Mouse (Mus musculus) cerebellum, adult 18-20 months (tissue): ENCODE data around the gene Papolb.

ENCODE experiments used
- DNase-seq, 2 experiments: peaks; one replicate each; pipeline ENCODE4 v3.0.0; 2021

Papolb gene

GRCm38 (mm10) chr5:142518973-142519372 lies 10.9 kb downstream of the Papolb start:
- DNase-seq = no peak

DNA sequence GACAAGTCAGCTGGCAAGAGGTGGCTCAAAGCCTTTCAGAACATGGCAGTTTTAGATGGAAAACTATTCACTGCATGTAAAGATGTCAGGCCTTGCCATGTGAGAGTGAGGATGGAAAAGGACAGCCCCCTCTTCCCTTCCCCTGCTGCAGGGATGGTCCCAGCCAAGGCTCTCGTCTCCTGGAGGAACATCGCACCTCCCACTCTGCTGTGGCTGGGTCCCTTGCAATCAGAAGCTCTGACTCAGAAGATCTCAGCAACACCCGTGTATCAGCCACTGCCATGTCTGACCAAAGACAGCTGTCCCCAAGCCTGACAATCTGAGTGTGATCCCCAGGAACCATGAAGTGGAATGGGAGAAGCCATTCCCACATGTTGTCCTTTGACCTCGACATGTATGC lies 17.8 kb downstream of the Papolb start:
- no peak for DNase-seq

DNA sequence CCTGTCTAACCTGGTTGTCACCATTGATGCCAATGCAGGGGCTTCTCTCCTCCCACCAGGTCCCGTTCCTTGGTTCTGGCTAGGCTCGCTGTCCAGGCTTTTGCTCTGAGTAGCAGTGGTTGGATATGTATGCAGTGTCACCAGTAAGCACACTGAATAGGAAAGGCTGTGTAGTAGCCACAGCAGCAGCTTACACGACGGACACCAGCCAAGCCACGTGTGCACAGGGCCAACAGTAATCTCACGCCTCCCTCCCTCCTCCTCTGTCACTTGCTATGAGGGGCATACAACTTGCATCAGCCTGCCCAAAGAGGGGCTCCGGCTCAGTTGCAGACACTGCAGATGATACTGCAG lies 19.8 kb downstream of the Papolb start:
- DNase-seq = no peak

DNA sequence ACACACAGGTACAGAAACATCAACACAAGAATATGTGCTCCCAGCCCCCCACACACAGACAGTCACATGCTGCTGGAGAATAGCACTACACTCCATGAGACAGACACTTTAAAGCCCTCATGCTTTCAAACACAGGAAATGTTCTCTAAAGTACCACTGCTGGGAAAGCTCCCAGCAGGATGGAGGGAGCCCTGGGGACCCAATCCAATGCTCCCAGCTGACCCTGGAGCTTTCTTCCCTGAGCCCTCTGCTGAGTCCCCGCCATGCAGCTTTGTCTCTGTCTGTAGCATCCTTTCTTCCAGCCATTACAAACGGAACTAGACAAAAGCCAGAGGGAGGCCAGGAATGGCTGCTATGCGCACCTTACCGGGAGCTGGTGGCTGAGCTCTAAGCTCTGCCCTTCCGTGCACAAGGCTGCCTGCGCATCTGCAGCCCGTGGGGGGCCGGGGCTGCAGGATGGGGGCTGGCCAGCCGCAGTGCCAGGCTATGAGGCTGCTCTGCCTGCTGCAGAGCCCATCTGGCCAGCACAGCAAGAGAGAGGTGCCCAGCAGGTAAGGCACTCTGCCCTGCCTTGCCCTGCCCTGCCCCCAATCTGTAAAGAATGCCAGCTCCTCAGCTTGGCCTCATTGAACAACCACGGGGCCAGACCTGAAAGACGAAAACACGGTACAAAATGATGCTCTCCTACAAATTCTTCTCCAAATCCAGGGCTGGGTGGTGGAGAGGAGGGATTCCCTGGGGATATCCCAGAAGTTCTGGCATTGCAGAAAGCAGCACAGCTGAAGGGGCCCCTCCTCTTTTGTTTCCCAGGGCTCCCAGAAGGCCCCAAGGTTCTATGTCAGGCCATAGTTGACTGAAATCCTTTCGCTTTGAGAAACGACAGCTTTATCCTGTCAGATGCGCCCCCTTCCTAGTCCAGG lies 20.5 kb downstream of the Papolb start:
- DNase-seq = peak; percentile 83 to 84

GRCm38 (mm10) chr5:142505695-142506423 lies 24.0 kb downstream of the Papolb start:
- DNase-seq = no peak

GRCm38 (mm10) chr5:142504175-142504574 lies 25.7 kb downstream of the Papolb start:
- no peak for DNase-seq

DNA sequence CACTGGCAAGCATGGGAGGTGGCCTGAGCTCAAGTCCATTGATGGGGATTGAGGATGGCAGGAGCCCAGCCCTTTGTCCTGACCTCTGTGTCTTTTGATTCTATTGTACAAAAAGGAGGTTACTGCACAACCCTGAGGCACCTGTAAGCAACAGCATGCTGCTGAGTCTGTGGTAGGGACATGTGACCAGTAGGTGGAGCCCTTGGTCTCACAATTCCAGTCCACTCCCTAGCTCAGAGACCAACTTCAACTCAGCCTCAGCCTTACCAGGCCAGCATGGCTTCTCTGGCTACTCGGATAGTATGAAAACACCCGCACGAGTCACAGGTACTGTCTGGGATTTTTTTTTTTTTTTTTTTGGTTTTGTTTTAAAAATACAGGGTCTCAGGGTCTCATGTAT lies 27.5 kb downstream of the Papolb start:
- DNase-seq = peak; percentile 90 to 91

DNA sequence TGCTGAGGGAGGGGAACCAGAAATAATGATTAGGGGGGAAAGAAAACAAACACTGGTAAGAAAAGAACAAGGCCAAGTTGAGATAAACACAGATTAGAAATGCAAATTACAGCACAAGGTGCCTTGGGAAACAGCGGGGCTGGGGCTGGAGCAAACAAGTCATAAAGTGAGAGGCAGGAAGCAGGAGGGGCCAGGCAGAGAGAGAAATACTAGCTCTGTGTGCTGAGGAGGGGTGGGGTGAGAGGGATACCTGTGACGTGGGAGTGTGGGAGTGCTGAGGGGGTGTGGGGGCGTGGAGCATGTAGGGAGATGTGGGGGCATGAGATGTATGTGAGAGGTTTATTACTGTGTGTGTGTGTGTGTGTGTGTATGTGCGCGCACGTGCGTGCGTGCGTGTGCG lies 29.0 kb downstream of the Papolb start:
- no peak for DNase-seq

DNA sequence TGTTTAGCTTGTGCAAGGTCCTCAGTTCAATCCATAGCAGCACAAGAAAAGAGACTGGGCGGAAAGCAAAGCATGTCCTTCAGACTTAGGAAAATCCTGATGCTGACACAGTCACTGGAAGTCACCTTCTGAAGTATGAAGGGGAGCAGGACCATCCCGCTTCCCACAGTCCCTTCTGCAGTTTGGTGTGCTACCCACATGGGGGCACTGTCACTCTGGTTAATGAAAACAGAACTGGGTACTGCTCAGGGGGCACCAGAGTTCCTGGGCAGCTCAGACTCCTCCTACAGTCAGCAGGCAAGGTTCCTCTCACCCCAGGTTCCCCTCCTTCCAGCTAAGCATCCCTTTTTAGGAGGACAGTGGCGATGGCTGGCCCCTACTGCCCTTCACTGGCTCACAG lies 30.9 kb downstream of the Papolb start:
- peak; percentile 55 to 56 for DNase-seq

DNA sequence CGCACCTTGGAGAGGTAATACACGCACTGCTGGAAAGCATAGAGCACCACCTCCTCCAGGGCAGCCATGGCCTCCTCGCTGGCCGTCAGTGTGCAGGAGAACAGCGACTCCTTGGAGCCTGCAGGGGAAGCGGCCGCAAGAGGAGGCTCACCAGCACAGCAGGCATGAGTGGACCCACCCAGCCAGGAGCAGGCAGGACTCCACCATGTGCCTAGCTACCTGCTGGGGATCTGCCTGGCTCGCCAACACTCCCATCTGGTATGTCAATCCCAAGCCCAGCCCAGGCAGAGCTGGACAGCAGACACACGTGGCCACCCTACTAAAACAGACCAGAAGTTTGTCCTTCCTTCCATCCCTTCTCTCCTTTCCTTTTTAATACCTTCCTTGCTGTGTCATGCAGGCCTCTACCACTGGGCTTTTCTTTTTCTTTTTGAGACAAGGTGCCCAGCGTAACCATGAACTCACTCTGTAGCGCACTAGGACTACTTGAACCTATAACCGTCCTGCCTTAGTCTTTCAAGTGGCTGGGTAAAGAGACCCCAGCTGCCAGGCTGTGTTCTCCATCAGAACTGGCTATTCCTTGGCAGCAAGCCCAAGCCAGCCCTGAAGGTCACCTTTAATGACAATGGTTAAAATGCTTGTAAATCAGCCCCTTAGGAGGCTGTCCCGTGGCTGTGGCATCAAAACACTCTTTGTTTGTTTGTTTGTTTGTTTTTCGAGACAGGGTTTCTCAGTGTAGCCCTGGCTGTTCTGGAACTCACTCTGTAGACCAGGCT lies 34.4 kb downstream of the Papolb start:
- DNase-seq = peak; percentile 70 to 81

GRCm38 (mm10) chr5:142493307-142493706 lies 36.6 kb downstream of the Papolb start:
- DNase-seq = no peak

GRCm38 (mm10) chr5:142489955-142490707 lies 39.7 kb downstream of the Papolb start:
- no peak for DNase-seq

DNA sequence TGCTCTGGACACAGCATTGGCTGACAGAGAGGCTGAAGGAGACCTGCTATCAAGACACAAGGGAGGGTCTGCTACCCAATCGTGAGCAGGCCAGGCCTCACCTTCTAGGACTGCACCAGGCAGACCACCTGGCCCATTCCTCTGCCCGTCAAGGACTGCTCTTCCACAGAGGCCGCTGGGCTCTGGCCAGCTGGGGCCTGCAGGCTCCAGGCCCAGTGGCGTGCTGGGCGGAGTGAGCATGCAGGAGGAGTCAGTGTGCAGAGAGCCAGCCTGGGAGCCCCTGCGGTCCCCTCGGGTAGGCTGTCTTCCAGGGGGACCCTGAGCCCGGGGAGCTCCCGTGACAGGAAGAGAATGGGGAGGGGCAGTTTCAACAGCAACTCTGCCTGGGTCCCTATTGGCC lies 43.2 kb downstream of the Papolb start:
- no peak for DNase-seq

DNA sequence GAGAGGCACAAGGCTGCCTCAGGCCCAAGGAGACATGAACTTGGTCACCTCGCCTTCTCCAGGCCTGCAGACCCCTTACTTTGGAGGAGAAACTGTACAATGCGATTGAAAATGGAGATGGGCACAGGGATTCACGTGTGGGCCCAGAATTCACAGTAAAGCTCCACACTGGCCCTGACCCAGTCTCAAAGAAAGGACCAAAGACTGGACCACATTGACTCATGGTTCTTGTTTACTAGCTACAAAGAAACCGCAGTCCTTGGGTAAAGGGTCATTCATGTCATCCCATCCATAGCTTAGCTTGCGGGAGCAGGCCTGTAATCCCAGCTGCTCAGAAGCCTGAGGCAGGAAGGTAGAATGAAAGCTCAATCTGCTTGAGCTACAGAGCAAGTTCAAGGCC lies 46.3 kb downstream of the Papolb start:
- DNase-seq = no peak

- DNase-seq = peak; percentile 57 to 61
Measured at GRCm38 (mm10) chr5:142482512-142482911, 47.4 kb downstream of the Papolb start.

DNA sequence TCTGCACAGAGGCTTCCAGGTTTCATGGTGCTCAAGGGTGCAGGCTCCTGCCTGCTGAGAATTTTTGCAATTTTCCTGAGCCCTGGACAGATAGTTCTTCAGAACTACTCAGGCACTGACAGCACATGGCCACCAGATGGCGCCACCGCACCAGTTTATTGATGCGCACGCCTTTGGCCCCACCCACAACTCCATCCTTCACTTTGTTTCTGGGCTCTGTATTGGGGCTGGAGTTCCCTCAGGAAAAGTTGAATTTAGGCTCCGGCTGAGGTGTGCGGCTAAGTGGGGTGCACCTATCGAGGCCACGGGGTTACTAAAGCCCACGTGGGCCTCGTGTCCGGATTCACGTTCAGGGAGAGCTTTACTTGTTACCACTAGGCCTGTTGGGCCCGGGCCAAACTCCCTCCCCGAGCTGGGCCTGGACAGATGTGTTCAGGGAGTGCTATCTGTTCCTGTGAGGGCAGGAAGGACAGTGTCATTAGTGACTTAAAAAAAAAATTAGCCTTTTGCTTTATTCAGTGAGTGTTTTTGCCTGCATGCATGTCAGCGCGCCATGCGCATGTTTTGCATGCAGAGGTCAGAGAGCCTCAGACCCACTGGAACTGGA lies 50.9 kb downstream of the Papolb start:
- peak; percentile 81 to 91 for DNase-seq

DNA sequence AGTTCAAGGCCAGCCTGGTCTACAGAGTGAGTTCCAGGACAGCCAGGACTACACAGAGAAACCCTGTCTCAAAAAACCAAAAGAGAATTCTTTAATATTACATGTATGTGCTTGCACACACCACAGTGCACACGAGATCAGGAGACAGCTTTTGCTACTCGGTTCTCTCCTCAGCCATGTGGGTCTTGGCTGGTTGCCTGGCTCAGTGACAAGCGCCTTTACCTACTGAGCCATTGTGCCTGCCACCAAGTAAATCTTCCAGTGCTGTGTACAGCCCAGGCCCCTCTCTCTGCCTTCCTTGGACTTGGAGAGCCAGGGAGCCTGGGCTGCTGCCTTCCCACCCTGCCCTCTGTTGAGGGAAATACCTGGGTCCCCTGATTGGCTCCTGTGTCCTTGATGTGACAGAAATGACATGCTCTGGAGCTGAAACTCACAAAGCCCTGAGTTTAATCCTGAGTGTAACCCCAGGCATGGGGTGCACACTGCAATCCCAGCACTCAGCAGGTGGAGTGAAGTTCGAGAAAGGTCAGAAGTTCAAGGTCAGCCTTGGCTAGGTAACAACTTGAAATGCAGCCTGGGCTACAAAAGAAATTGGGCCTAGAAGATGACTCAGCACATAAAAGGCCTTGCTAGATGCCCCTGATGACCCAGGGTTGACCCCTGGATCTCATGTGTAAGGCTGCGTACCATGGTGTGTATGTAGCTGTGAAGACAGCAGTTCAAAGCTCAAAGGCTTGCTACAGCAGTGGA lies 51.8 kb downstream of the Papolb start:
- no peak for DNase-seq

- DNase-seq = peak; percentile 60 to 73
Measured at GRCm38 (mm10) chr5:142477346-142477745, 52.5 kb downstream of the Papolb start.
